ENCODE assay signal across 28 mouse cellular contexts in genomic region chr16:53973711-53974110, GRCm38 (mm10).
"Had no signal": no experiment of that assay in that cellular context is flagged by ENCODE, and none has a peak within 500 bp of the region (broad histone marks: within the 10 kb centered on the region; RNA-seq: fewer than 3 reads in every experiment).

No protein-coding gene starts in this region.

- H3K27ac ChIP-seq: gastrocnemius, adult 2 months; heart, embryonic 10.5 days; hindbrain, embryonic 10.5 days; hindbrain, embryonic 12.5 days; hindbrain, embryonic 14.5 days; intestine, embryonic 15.5 days; layer of hippocampus, adult 2 months; limb, embryonic 12.5 days; limb, embryonic 15.5 days; liver, embryonic 12.5 days; liver, embryonic 14.5 days had no signal

- H3K9me3 ChIP-seq: heart, embryonic 10.5 days; heart, embryonic 12.5 days; hindbrain, embryonic 10.5 days; hindbrain, embryonic 12.5 days; intestine, embryonic 15.5 days; limb, embryonic 12.5 days; limb, embryonic 15.5 days; liver, embryonic 12.5 days had no signal

- H3K4me2 ChIP-seq: heart, embryonic 12.5 days; hindbrain, embryonic 12.5 days; hindbrain, embryonic 14.5 days; intestine, embryonic 15.5 days; limb, embryonic 12.5 days; limb, embryonic 15.5 days; liver, embryonic 12.5 days had no signal

- H3K4me3 ChIP-seq: gastrocnemius, adult 2 months; heart, embryonic 10.5 days; heart, embryonic 12.5 days; hindbrain, embryonic 10.5 days; hindbrain, embryonic 12.5 days; intestine, embryonic 15.5 days; layer of hippocampus, adult 2 months; limb, embryonic 12.5 days; limb, embryonic 15.5 days; liver, embryonic 12.5 days had no signal

- H3K36me3 ChIP-seq: heart, embryonic 10.5 days; heart, embryonic 12.5 days; hindbrain, embryonic 10.5 days; hindbrain, embryonic 12.5 days; intestine, embryonic 15.5 days; limb, embryonic 12.5 days; limb, embryonic 15.5 days; liver, embryonic 12.5 days had no signal

- H3K27me3 ChIP-seq: heart, embryonic 12.5 days; hindbrain, embryonic 12.5 days; intestine, embryonic 15.5 days; limb, embryonic 12.5 days; limb, embryonic 15.5 days; liver, embryonic 12.5 days had no signal

- DNase-seq: gastrocnemius, adult 2 months; gastrocnemius, postnatal 10 days; gastrocnemius, postnatal 25 days; heart, adult 18-20 months; heart, postnatal 10 days; heart, postnatal 4 days; kidney, adult 18-20 months; kidney, adult 8-10 months; kidney, postnatal 10 days; kidney, postnatal 25 days; kidney, postnatal 4 days; layer of hippocampus, adult 9-11 months; layer of hippocampus, postnatal 36 days; left cerebral cortex, postnatal 4 days had no signal

- H3K9ac ChIP-seq: heart, embryonic 12.5 days; hindbrain, embryonic 12.5 days; hindbrain, embryonic 14.5 days; intestine, embryonic 15.5 days; limb, embryonic 12.5 days; limb, embryonic 15.5 days; liver, embryonic 12.5 days; liver, embryonic 14.5 days had no signal

- ATAC-seq: hindbrain, embryonic 16.5 days; inflammation-experienced regulatory T-cells, adult 6 months; intestine, embryonic 15.5 days; intestine, postnatal 0 days; liver, embryonic 12.5 days had no signal

- H3K4me1 ChIP-seq: heart, embryonic 10.5 days; heart, embryonic 12.5 days; hindbrain, embryonic 10.5 days; hindbrain, embryonic 12.5 days; intestine, embryonic 15.5 days; limb, embryonic 12.5 days; limb, embryonic 15.5 days; liver, embryonic 12.5 days had no signal
